Mouse (Mus musculus) hindbrain, embryonic 16.5 days (tissue): Measurements from ENCODE around the gene Fbxl20. TPM values are rescaled to one million over a fixed set of nuclear protein-coding genes. Genes with fewer than 3 reads are reported as not detected.

Source experiments
- ATAC-seq: fragments of 200-750 bp; cut with Nextera tagmentation; 2 replicates; pipeline ENCODE4 v1.8.0; 2017; ENCODE audit warnings: moderate TSS enrichment, moderate library complexity
- H3K27ac ChIP-seq: fragments of 300-500 bp; sonication (generic); 2 replicates; pipeline ENCODE4 v1.5.1; 2014; ENCODE audit warnings: low read depth, mild to moderate bottlenecking, control low read depth, low read length, moderate library complexity
- H3K27me3 ChIP-seq: fragments of 300-500 bp; sonication (generic); replicated peaks from 2 replicates; pipeline ENCODE4 v1.6.1; 2014; ENCODE audit warnings: low read length; ENCODE audit not compliant: control insufficient read depth, insufficient read depth
- H3K36me3 ChIP-seq: fragments of 300-500 bp; sonication (generic); 2 replicates; pipeline ENCODE4 v1.6.1; 2014; ENCODE audit warnings: mild to moderate bottlenecking, low read length, moderate library complexity, mixed read lengths; ENCODE audit not compliant: control insufficient read depth, insufficient read depth
- H3K4me1 ChIP-seq: fragments of 300-500 bp; sonication (generic); 2 replicates; pipeline ENCODE4 v1.6.1; 2014; ENCODE audit warnings: low read depth, low read length; ENCODE audit not compliant: control insufficient read depth, insufficient read depth
- H3K4me2 ChIP-seq: fragments of 300-500 bp; sonication (generic); 2 replicates; pipeline ENCODE4 v1.6.1; 2014; ENCODE audit warnings: mild to moderate bottlenecking, low read length, control low read depth, moderate library complexity
- H3K4me3 ChIP-seq: fragments of 300-500 bp; sonication (generic); 2 replicates; pipeline ENCODE4 v1.5.1; 2014; ENCODE audit warnings: mild to moderate bottlenecking, low read length, control low read depth, moderate library complexity
- H3K9ac ChIP-seq: fragments of 300-500 bp; sonication (generic); 2 replicates; pipeline ENCODE4 v1.6.1; 2014; ENCODE audit warnings: low read depth, mild to moderate bottlenecking, control low read depth, low read length, moderate library complexity
- H3K9me3 ChIP-seq: fragments of 300-500 bp; sonication (generic); 2 replicates; pipeline ENCODE4 v1.6.1; 2014; ENCODE audit warnings: mild to moderate bottlenecking, low read length, moderate library complexity; ENCODE audit not compliant: control insufficient read depth
- WGBS: fragments of 180-500 bp; shearing (Covaris S2); extraction: QIAGEN DNeasy Blood & Tissue Kit; methylation state at CpG from one replicate; pipeline ENCODE4 v1.1.7; 2014; 5-methylcytosine and 5-hydroxymethylcytosine counted together
- polyA plus RNA-seq: library from polyadenylated mRNA; unstranded; fragments of >200 nt; fragmentation: Nextera tagmentation; extraction: Ambion mirVana; gene quantifications from 2 replicates; pipeline ENCODE4 v1.2.1, GENCODE M21; 2015

The Fbxl20 gene
- polyA plus RNA-seq, 1 experiment from 2014 or later, result 20.9 TPM

GRCm38 (mm10) chr11:98057466-98057865 is 92.7 kb downstream of the Fbxl20 start:
- no peak overlapping the region for H3K27ac ChIP-seq
- H3K36me3 ChIP-seq, result no peaks in the 10 kb centered on the region
- no peak overlapping the region for H3K4me3 ChIP-seq
- WGBS, result 25% methylated on average over 9 of the region's 9 CpGs
- peaks cover 13% of the 10 kb centered on the region for H3K4me1 ChIP-seq
- H3K9ac ChIP-seq, result peak overlapping the region; percentile 50; the same call in 1 of the 2 replicates
- no peaks in the 10 kb centered on the region for H3K9me3 ChIP-seq
- ATAC-seq, result no peak
- peaks cover 6% of the 10 kb centered on the region for H3K27me3 ChIP-seq
- H3K4me2 ChIP-seq, result no peak overlapping the region

GRCm38 (mm10) chr11:98052989-98053834 is 97.0 kb downstream of the Fbxl20 start, which contains the start of gene Stac2:
Stac2 (minus strand) TSS chr11:98053462.
- peak within 1 kb of the TSS; percentile 72 for H3K9ac ChIP-seq
- H3K27me3 ChIP-seq, result peaks cover 17% of the 10 kb centered on the region
- H3K36me3 ChIP-seq, result no peaks in the 10 kb centered on the region
- H3K27ac ChIP-seq, result peak within 1 kb of the TSS; percentile 50
- peaks cover 12% of the 10 kb centered on the region; the same call in 1 of the 2 replicates for H3K4me1 ChIP-seq
- peak; percentile 85 for ATAC-seq
- peak within 1 kb of the TSS; percentile 47 for H3K4me3 ChIP-seq
- H3K4me2 ChIP-seq, result peak within 1 kb of the TSS; percentile 77
- WGBS, result under 1% methylated on average over 46 of the region's 48 CpGs
- H3K9me3 ChIP-seq, result no peaks in the 10 kb centered on the region

- Histone ChIP-seq H3K27me3 (peaks cover 19% of the 10 kb centered on the region), H3K9me3 (no peaks in the 10 kb centered on the region), H3K4me1 (peaks cover 12% of the 10 kb centered on the region; the same call in 1 of the 2 replicates), H3K4me3 (peak overlapping the region; percentile 47), H3K9ac (peak overlapping the region; percentile 72), H3K36me3 (no peaks in the 10 kb centered on the region), H3K27ac (peak overlapping the region; percentile 50), H3K4me2 (peak overlapping the region; percentile 77)
- peak; percentile 18 for ATAC-seq
- under 1% methylated on average over 71 of the region's 83 CpGs for WGBS
These were observed 97.8 kb downstream of the Fbxl20 start for GRCm38 (mm10) chr11:98052129-98052988.

GRCm38 (mm10) chr11:98051611-98052128 is 98.5 kb downstream of the Fbxl20 start:
- Histone ChIP-seq H3K9ac (peak overlapping the region; percentile 72; the same call in 1 of the 2 replicates), H3K4me2 (peak overlapping the region; percentile 77), H3K4me1 (peaks cover 12% of the 10 kb centered on the region; the same call in 1 of the 2 replicates), H3K4me3 (peak overlapping the region; percentile 47), H3K27me3 (peaks cover 19% of the 10 kb centered on the region), H3K27ac (no peak overlapping the region), H3K36me3 (no peaks in the 10 kb centered on the region), H3K9me3 (no peaks in the 10 kb centered on the region)
- no peak for ATAC-seq
- 4% methylated on average over 12 of the region's 12 CpGs for WGBS

GRCm38 (mm10) chr11:98050940-98051339 is 99.3 kb downstream of the Fbxl20 start:
- no peak overlapping the region for H3K4me2 ChIP-seq
- peaks cover 19% of the 10 kb centered on the region for H3K27me3 ChIP-seq
- H3K4me3 ChIP-seq, result no peak overlapping the region
- H3K9ac ChIP-seq, result no peak overlapping the region
- H3K9me3 ChIP-seq, result no peaks in the 10 kb centered on the region
- peaks cover 12% of the 10 kb centered on the region; the same call in 1 of the 2 replicates for H3K4me1 ChIP-seq
- no peak for ATAC-seq
- H3K27ac ChIP-seq, result no peak overlapping the region
- H3K36me3 ChIP-seq, result no peaks in the 10 kb centered on the region
- 0% methylated on average over 1 of the region's 2 CpGs for WGBS

GRCm38 (mm10) chr11:98050520-98050815 is 99.7 kb downstream of the Fbxl20 start:
- no peak overlapping the region for H3K9ac ChIP-seq
- H3K9me3 ChIP-seq, result no peaks in the 10 kb centered on the region
- H3K4me1 ChIP-seq, result peaks cover 12% of the 10 kb centered on the region; the same call in 1 of the 2 replicates
- H3K27me3 ChIP-seq, result peaks cover 17% of the 10 kb centered on the region
- 4% methylated on average over 2 of the region's 2 CpGs for WGBS
- no peak overlapping the region for H3K4me2 ChIP-seq
- no peaks in the 10 kb centered on the region for H3K36me3 ChIP-seq
- no peak for ATAC-seq
- no peak overlapping the region for H3K4me3 ChIP-seq
- no peak overlapping the region for H3K27ac ChIP-seq

- H3K4me3 ChIP-seq, result no peak overlapping the region
- peaks cover 12% of the 10 kb centered on the region; the same call in 1 of the 2 replicates for H3K4me1 ChIP-seq
- H3K27me3 ChIP-seq, result peaks cover 17% of the 10 kb centered on the region
- no peak overlapping the region for H3K4me2 ChIP-seq
- H3K9ac ChIP-seq, result no peak overlapping the region
- WGBS, result 78% methylated on average over 14 of the region's 14 CpGs
- no peak overlapping the region for H3K27ac ChIP-seq
- H3K36me3 ChIP-seq, result no peaks in the 10 kb centered on the region
- no peaks in the 10 kb centered on the region for H3K9me3 ChIP-seq
- ATAC-seq, result no peak
These were observed 100.3 kb downstream of the Fbxl20 start for GRCm38 (mm10) chr11:98049672-98050519.

GRCm38 (mm10) chr11:98047745-98048144 is 102.5 kb downstream of the Fbxl20 start:
- no peak overlapping the region for H3K4me2 ChIP-seq
- no peak overlapping the region for H3K4me3 ChIP-seq
- H3K36me3 ChIP-seq, result no peaks in the 10 kb centered on the region
- no peak overlapping the region for H3K27ac ChIP-seq
- H3K9me3 ChIP-seq, result no peaks in the 10 kb centered on the region
- peaks cover 14% of the 10 kb centered on the region for H3K27me3 ChIP-seq
- no peak overlapping the region for H3K9ac ChIP-seq
- peaks cover 10% of the 10 kb centered on the region; the same call in 1 of the 2 replicates for H3K4me1 ChIP-seq
- 59% methylated on average over 4 of the region's 4 CpGs for WGBS
- peak; percentile 79 for ATAC-seq
